Comparison of ENCODE assay signal across 10 mouse cellular contexts in genomic region chr13:52255697-52256096, GRCm38 (mm10).
DNase-seq lines count a peak whose midpoint lies in the region; ATAC-seq and TF ChIP-seq lines count a peak whose summit lies in the region.
"Had no signal": no experiment of that assay in that cellular context is flagged by ENCODE, and none has a peak within 500 bp of the region (broad histone marks: within the 10 kb centered on the region; RNA-seq: fewer than 3 reads in every experiment).

No protein-coding gene starts in this region.

- no peaks in the 10 kb centered on the region for H3K27me3 ChIP-seq in hindbrain, postnatal 0 days (ENCODE audit: insufficient read depth, low read length)
- H3K27me3 ChIP-seq in hindbrain, embryonic 14.5 days (ENCODE audit: control insufficient read depth, insufficient read depth, low read length) = no peaks in the 10 kb centered on the region
- H3K27me3 ChIP-seq in neural tube, embryonic 15.5 days (replicated peaks) = peaks cover 4% of the 10 kb centered on the region; the same call in 1 of the 2 replicates
- H3K27me3 ChIP-seq in heart, embryonic 11.5 days (ENCODE audit: control insufficient read depth, insufficient read depth, low read length) = no peaks in the 10 kb centered on the region
- H3K27me3 ChIP-seq: liver, embryonic 15.5 days had no signal

- H3K4me2 ChIP-seq in hindbrain, postnatal 0 days (ENCODE audit: low read depth, low read length) = no peak overlapping the region
- H3K4me2 ChIP-seq in hindbrain, embryonic 14.5 days (replicated peaks) = no peak overlapping the region
- no peak overlapping the region for H3K4me2 ChIP-seq in neural tube, embryonic 15.5 days
- no peak overlapping the region for H3K4me2 ChIP-seq in heart, embryonic 11.5 days
- H3K4me2 ChIP-seq: liver, embryonic 15.5 days had no signal

- WGBS in hindbrain, postnatal 0 days = 68% methylated on average over 5 of the region's 5 CpGs
- WGBS in hindbrain, embryonic 14.5 days = 71% methylated on average over 5 of the region's 5 CpGs
- WGBS in neural tube, embryonic 15.5 days = 79% methylated on average over 5 of the region's 5 CpGs
- WGBS in heart, embryonic 11.5 days (ENCODE audit: insufficient replicate concordance) = 70% methylated on average over 5 of the region's 5 CpGs

- no peak overlapping the region for H3K9ac ChIP-seq in hindbrain, postnatal 0 days (replicated peaks; ENCODE audit: low read length)
- H3K9ac ChIP-seq in hindbrain, embryonic 14.5 days = no peak overlapping the region
- no peak overlapping the region for H3K9ac ChIP-seq in neural tube, embryonic 15.5 days (replicated peaks)
- H3K9ac ChIP-seq in heart, embryonic 11.5 days (ENCODE audit: low read depth, low read length) = no peak overlapping the region
- H3K9ac ChIP-seq: liver, embryonic 15.5 days had no signal

- no peak for ATAC-seq in hindbrain, postnatal 0 days
- no peak for ATAC-seq in hindbrain, embryonic 14.5 days (ENCODE audit: low FRiP score)
- ATAC-seq in neural tube, embryonic 15.5 days (ENCODE audit: low FRiP score) = no peak
- ATAC-seq in heart, embryonic 11.5 days (replicated peaks; ENCODE audit: insufficient number of reproducible peaks, low FRiP score, low TSS enrichment) = no peak

- H3K4me1 ChIP-seq in hindbrain, postnatal 0 days (ENCODE audit: insufficient read depth, low read length) = no peaks in the 10 kb centered on the region
- no peaks in the 10 kb centered on the region for H3K4me1 ChIP-seq in hindbrain, embryonic 14.5 days (replicated peaks; ENCODE audit: control insufficient read depth, insufficient read depth, low read length)
- peaks cover 2% of the 10 kb centered on the region; the same call in 1 of the 2 replicates for H3K4me1 ChIP-seq in neural tube, embryonic 15.5 days
- no peaks in the 10 kb centered on the region for H3K4me1 ChIP-seq in heart, embryonic 11.5 days (ENCODE audit: control insufficient read depth, insufficient read depth, low read length)

- TF ChIP-seq CTCF in hindbrain, postnatal 0 days (IDR thresholded peaks at IDR 0.05; ENCODE audit: low read depth) = peak; percentile 54

- DNase-seq in hindbrain, postnatal 0 days (ENCODE audit: low spot score) = peak; percentile 47
- DNase-seq in hindbrain, embryonic 14.5 days (ENCODE audit: low spot score) = no peak
- DNase-seq in neural tube, embryonic 10.5 days (ENCODE audit: extremely low spot score, low spot score) = peak; percentile 33
- DNase-seq in ZHBTc4 (ENCODE audit: low read depth, low spot score) = peak; percentile 76
- DNase-seq in retina, embryonic 14.5 days (ENCODE audit: low spot score) = peak; percentile 59
- DNase-seq: kidney, adult 11 months had no signal

- H3K4me3 ChIP-seq in hindbrain, postnatal 0 days (ENCODE audit: low read length) = no peak overlapping the region
- no peak overlapping the region for H3K4me3 ChIP-seq in hindbrain, embryonic 14.5 days (replicated peaks; ENCODE audit: low read length)
- H3K4me3 ChIP-seq in neural tube, embryonic 15.5 days (replicated peaks) = no peak overlapping the region
- H3K4me3 ChIP-seq in heart, embryonic 11.5 days (ENCODE audit: low read depth, low read length) = no peak overlapping the region
- H3K4me3 ChIP-seq: liver, embryonic 15.5 days; myocyte had no signal

- no peaks in the 10 kb centered on the region for H3K9me3 ChIP-seq in hindbrain, postnatal 0 days (ENCODE audit: low read length)
- H3K9me3 ChIP-seq in hindbrain, embryonic 14.5 days (ENCODE audit: control insufficient read depth, low read length) = no peaks in the 10 kb centered on the region
- no peaks in the 10 kb centered on the region for H3K9me3 ChIP-seq in neural tube, embryonic 15.5 days (replicated peaks)
- H3K9me3 ChIP-seq in heart, embryonic 11.5 days (replicated peaks; ENCODE audit: control insufficient read depth, low read length) = no peaks in the 10 kb centered on the region
- H3K9me3 ChIP-seq: liver, embryonic 15.5 days had no signal

- no peaks in the 10 kb centered on the region for H3K36me3 ChIP-seq in hindbrain, postnatal 0 days (ENCODE audit: insufficient read depth, low read length)
- no peaks in the 10 kb centered on the region for H3K36me3 ChIP-seq in hindbrain, embryonic 14.5 days (replicated peaks; ENCODE audit: control insufficient read depth, insufficient read depth)
- H3K36me3 ChIP-seq in neural tube, embryonic 15.5 days = no peaks in the 10 kb centered on the region
- H3K36me3 ChIP-seq in heart, embryonic 11.5 days (ENCODE audit: control insufficient read depth, insufficient read depth, low read length) = no peaks in the 10 kb centered on the region
- H3K36me3 ChIP-seq: liver, embryonic 15.5 days had no signal

- no peak overlapping the region for H3K27ac ChIP-seq in hindbrain, postnatal 0 days
- no peak overlapping the region for H3K27ac ChIP-seq in hindbrain, embryonic 14.5 days
- H3K27ac ChIP-seq in neural tube, embryonic 15.5 days (replicated peaks) = no peak overlapping the region
- H3K27ac ChIP-seq in heart, embryonic 11.5 days (ENCODE audit: low read depth, low read length) = no peak overlapping the region
- H3K27ac ChIP-seq: liver, embryonic 15.5 days had no signal
